Mouse (Mus musculus) limb, embryonic 11.5 days (tissue): ENCODE measurements around the gene Syngap1. TPM values are rescaled to one million over a fixed set of nuclear protein-coding genes. Genes with fewer than 3 reads are reported as not detected.
A peak's percentile ranks its signal among the peaks of the same experiment; 100 is the strongest.

Experiments
- ATAC-seq: fragments of 200-750 bp; cut with Nextera tagmentation; 2 replicates; pipeline ENCODE4 v1.8.0; 2017; ENCODE audit warnings: low read depth; ENCODE audit not compliant: insufficient number of reproducible peaks, low FRiP score, low TSS enrichment
- DNase-seq: peaks from one replicate; pipeline ENCODE4 v3.0.0-alpha.2; 2015; ENCODE audit warnings: low spot score
- H3K27ac ChIP-seq: fragments of 300-500 bp; sonication (generic); replicated peaks from 2 replicates; pipeline ENCODE4 v1.5.1; 2014; ENCODE audit warnings: low read depth, mild to moderate bottlenecking, low read length
- H3K27me3 ChIP-seq: fragments of 300-500 bp; sonication (generic); 2 replicates; pipeline ENCODE4 v1.6.1; 2014; ENCODE audit warnings: mild to moderate bottlenecking, low read length, mixed read lengths; ENCODE audit not compliant: control insufficient read depth, insufficient read depth
- H3K36me3 ChIP-seq: fragments of 300-500 bp; sonication (generic); 2 replicates; pipeline ENCODE4 v1.6.1; 2014; ENCODE audit warnings: mild to moderate bottlenecking, low read length, moderate library complexity, mixed read lengths; ENCODE audit not compliant: control insufficient read depth, insufficient read depth
- H3K4me1 ChIP-seq: fragments of 300-500 bp; sonication (generic); 2 replicates; pipeline ENCODE4 v1.6.1; 2014; ENCODE audit warnings: low read length, mixed read lengths; ENCODE audit not compliant: control insufficient read depth, insufficient read depth
- H3K4me2 ChIP-seq: fragments of 300-500 bp; sonication (generic); 2 replicates; pipeline ENCODE4 v1.6.1; 2014; ENCODE audit warnings: low read depth, mild to moderate bottlenecking, moderate library complexity; ENCODE audit not compliant: severe bottlenecking
- H3K4me3 ChIP-seq: fragments of 300-500 bp; sonication (generic); 2 replicates; pipeline ENCODE4 v1.5.1; 2014; ENCODE audit warnings: low read depth, low read length
- H3K9ac ChIP-seq: fragments of 300-500 bp; sonication (generic); 2 replicates; pipeline ENCODE4 v1.6.1; 2014; ENCODE audit warnings: mild to moderate bottlenecking, low read length
- H3K9me3 ChIP-seq: fragments of 300-500 bp; sonication (generic); 2 replicates; pipeline ENCODE4 v1.6.1; 2016; ENCODE audit warnings: low read length; ENCODE audit not compliant: control insufficient read depth
- WGBS: fragments of 180-500 bp; shearing (Covaris S2); extraction: QIAGEN DNeasy Blood & Tissue Kit; methylation state at CpG from one replicate; pipeline ENCODE4 v1.1.7; 2014; 5-methylcytosine and 5-hydroxymethylcytosine counted together
- polyA plus RNA-seq: library from polyadenylated mRNA; unstranded; fragments of >200 nt; fragmentation: Nextera tagmentation; extraction: Ambion mirVana; gene quantifications from 2 replicates; pipeline ENCODE4 v1.2.1, GENCODE M21; 2014

The Syngap1 gene
- polyA plus RNA-seq, 1 experiment from 2014 or later = 3.5 TPM

DNA sequence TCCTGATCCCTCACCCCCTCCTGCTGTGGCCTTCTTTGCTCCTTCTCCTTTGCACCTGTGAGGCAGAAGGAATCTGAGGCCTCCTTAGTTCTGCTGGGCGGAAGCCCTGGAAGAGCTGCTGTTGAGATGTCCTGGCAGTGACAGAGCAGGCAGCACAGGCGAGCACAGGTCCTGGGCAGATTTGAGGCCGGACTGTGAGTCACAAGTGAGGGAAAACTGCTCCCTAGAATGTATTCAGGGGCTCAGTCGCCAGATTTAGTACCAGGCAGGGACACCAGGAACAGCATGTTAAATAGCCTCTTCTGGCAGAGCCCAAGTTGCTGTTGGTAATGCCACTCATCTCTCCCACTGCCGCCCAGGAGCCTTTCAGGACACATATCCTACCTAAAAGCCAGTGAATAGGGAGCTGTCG lies 27.2 kb downstream of the Syngap1 start:
- no peak overlapping the region for H3K9ac ChIP-seq
- H3K4me2 ChIP-seq = no peak overlapping the region
- peaks cover 10% of the 10 kb centered on the region for H3K4me1 ChIP-seq
- no peaks in the 10 kb centered on the region for H3K9me3 ChIP-seq
- no peak for DNase-seq
- WGBS = 85% methylated on average over 6 of the region's 6 CpGs
- no peak overlapping the region for H3K4me3 ChIP-seq
- no peaks in the 10 kb centered on the region for H3K27me3 ChIP-seq
- ATAC-seq = no peak
- H3K27ac ChIP-seq = no peak overlapping the region
- peaks cover 3% of the 10 kb centered on the region for H3K36me3 ChIP-seq

DNA sequence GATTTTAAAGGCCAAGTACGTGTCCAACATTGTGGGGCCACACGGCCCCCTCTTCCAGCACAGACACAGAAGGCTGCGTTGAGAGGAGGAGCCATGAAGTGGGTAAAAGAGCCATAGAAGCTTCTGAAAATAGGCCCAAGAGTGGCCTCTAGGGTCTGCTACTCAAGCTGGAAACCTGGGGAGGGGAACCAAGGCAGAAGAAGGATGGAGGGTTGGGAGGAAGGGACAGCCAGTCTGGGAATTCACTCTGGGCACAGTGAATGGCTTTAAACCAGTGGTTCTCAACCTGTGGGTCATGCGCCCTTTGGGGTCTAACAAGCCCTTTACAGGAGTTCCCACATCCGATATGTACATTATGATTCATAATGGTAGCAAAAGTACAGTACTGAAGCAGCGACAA lies 28.2 kb downstream of the Syngap1 start:
- no peak overlapping the region for H3K4me3 ChIP-seq
- no peak overlapping the region for H3K27ac ChIP-seq
- no peak overlapping the region for H3K4me2 ChIP-seq
- no peak overlapping the region for H3K9ac ChIP-seq
- H3K4me1 ChIP-seq = peaks cover 17% of the 10 kb centered on the region
- peaks cover 3% of the 10 kb centered on the region for H3K36me3 ChIP-seq
- ATAC-seq (no peak), DNase-seq (no peak)
- no peaks in the 10 kb centered on the region for H3K27me3 ChIP-seq
- H3K9me3 ChIP-seq = no peaks in the 10 kb centered on the region
- 91% methylated on average over 6 of the region's 6 CpGs for WGBS

DNA sequence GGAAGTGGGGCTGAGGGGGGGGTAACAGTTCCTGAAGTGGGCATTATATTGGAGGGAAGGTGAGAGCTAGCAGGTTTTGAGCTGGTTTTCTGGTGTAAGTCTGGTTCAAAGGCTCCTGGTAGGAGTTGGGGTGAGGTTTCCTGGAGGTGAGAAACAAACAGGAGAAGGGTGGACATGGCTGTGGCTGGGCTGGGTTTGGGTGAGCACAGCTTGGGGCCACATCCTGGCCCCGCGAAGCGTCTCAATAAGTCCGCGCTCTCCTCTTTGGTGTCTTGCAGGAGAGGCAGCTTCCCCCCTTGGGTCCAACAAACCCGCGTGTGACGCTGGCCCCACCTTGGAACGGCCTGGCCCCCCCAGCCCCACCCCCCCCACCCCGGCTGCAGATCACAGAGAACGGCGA lies 29.2 kb downstream of the Syngap1 start:
- peaks cover 18% of the 10 kb centered on the region for H3K4me1 ChIP-seq
- no peak overlapping the region for H3K27ac ChIP-seq
- peaks cover 6% of the 10 kb centered on the region for H3K36me3 ChIP-seq
- H3K27me3 ChIP-seq = no peaks in the 10 kb centered on the region
- WGBS = 63% methylated on average over 10 of the region's 12 CpGs
- no peaks in the 10 kb centered on the region for H3K9me3 ChIP-seq
- H3K9ac ChIP-seq = no peak overlapping the region
- no peak for ATAC-seq
- H3K4me2 ChIP-seq = no peak overlapping the region
- no peak overlapping the region for H3K4me3 ChIP-seq
- no peak for DNase-seq

DNA sequence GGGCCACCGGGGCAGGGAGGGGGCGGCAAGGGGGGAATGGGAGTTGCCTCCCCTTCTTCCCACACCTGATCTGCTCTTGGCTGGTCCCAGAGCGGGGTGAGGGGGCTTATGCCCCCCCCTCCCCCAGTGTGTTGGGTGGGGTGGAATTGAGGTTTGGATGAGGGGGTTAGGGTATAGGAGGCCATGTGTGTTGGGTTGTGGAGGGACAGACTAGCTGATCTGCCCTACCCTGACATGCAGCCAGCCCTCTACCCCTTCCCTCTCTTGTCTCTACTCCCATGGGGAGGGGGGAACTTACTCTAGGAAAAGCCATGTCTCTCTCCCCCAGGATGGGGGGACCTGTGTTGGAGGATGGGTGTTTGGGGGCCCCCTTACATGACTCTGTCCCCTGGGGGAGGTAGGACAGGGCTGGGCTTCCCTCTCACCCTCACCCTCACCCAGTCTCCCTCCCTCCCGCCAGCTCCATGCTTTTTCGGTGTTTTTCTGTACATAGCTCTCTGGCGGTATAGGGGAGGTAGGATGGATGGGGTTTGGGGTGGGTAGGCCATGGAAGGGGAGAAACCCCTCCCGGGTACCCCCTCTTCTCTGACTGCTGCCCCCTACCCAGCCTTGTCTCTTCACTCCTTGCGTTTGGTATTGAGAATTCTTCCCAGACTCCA lies 30.3 kb downstream of the Syngap1 start:
- peak overlapping the region; percentile 89; the same call in 1 of the 2 replicates for H3K4me2 ChIP-seq
- no peak overlapping the region for H3K27ac ChIP-seq
- no peaks in the 10 kb centered on the region for H3K9me3 ChIP-seq
- H3K27me3 ChIP-seq = no peaks in the 10 kb centered on the region
- 64% methylated on average over 8 of the region's 8 CpGs for WGBS
- ATAC-seq (no peak), DNase-seq (no peak)
- H3K4me3 ChIP-seq = peak overlapping the region; percentile 64; the same call in 1 of the 2 replicates
- peaks cover 13% of the 10 kb centered on the region for H3K36me3 ChIP-seq
- peak overlapping the region; percentile 34 for H3K9ac ChIP-seq
- H3K4me1 ChIP-seq = peaks cover 18% of the 10 kb centered on the region

DNA sequence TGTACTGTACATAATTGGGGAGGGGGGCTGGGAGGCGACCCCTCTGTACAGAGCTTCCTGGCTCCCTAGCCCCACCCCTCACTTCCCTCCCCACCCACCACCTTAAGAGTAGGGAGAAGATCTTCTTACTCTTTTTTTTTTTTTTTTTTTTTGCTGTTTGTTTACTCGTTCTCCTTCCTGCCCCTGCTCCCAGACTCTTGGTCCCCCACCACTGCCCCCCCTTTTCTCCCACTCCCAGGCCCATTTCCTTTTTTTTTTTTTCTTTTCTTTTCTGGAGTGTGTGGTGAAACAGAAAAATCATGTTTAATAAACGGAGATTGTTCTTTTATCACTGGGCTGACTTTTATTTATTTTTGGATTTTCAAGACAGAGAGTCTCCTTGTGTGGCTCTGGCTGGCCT lies 31.1 kb downstream of the Syngap1 start:
- no peak for DNase-seq
- H3K36me3 ChIP-seq = peaks cover 13% of the 10 kb centered on the region
- no peaks in the 10 kb centered on the region for H3K27me3 ChIP-seq
- no peaks in the 10 kb centered on the region for H3K9me3 ChIP-seq
- no peak overlapping the region for H3K27ac ChIP-seq
- H3K4me1 ChIP-seq = peaks cover 18% of the 10 kb centered on the region
- H3K4me3 ChIP-seq = peak overlapping the region; percentile 64
- peak overlapping the region; percentile 78 for H3K9ac ChIP-seq
- peak overlapping the region; percentile 89 for H3K4me2 ChIP-seq
- 8% methylated on average over 3 of the region's 3 CpGs for WGBS
- no peak for ATAC-seq

DNA sequence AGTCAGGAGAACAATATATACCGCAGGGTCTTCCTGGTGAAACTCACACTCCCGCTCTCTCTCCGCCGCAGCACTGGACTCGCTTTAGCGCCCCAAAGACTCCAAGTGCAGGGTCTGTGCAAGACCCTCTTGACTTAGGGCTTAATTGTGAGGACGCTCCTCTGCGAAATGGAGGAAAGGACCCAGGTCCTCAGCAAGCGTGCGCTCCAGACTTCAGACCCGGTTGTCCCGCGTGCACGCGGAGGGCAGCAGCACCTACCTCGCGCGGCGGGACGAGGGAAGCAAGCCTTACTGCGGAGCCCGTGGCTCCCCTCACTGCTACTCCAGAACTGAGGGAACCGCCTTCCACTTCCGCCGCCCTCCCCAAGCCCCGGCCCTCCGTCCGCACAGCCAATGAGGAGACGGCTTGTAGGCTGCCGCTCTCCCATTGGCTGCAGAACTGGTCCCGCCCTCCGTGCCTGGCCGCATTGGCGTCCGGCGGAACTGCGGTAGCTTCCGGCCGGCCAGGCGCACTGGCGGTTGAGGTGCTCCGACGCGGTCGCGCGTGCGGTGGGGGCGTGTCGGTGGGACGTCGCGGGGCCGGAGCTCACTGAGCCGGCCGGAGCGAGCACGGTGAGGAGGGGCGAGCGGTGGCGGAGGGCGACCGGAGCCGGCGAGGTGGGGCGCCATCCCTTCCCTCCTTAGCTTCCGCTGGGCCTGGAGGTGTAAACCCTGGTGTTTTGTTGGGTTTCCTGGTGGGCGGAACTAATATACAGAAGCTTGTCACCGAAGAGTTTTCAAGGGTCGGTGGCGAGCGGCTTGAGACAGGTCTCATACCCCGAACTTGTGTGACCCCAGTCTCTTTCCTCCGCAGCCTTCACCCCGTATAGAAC lies 31.9 kb downstream of the Syngap1 start, which contains the start of gene Zbtb9:
Gene Zbtb9 (plus strand): TSS at position 465 of the 872 bp plus-strand sequence.
- H3K4me1 ChIP-seq = peaks cover 18% of the 10 kb centered on the region
- peaks cover 18% of the 10 kb centered on the region for H3K36me3 ChIP-seq
- WGBS = under 1% methylated on average over 75 of the region's 75 CpGs
- peak within 1 kb of the TSS; percentile 78 for H3K9ac ChIP-seq
- DNase-seq = peak; percentile 96
- H3K9me3 ChIP-seq = no peaks in the 10 kb centered on the region
- ATAC-seq = peak; percentile 98
- no peaks in the 10 kb centered on the region for H3K27me3 ChIP-seq
- peak within 1 kb of the TSS; percentile 64 for H3K4me3 ChIP-seq
- H3K4me2 ChIP-seq = peak within 1 kb of the TSS; percentile 89
- H3K27ac ChIP-seq = peak within 1 kb of the TSS; percentile 79

DNA sequence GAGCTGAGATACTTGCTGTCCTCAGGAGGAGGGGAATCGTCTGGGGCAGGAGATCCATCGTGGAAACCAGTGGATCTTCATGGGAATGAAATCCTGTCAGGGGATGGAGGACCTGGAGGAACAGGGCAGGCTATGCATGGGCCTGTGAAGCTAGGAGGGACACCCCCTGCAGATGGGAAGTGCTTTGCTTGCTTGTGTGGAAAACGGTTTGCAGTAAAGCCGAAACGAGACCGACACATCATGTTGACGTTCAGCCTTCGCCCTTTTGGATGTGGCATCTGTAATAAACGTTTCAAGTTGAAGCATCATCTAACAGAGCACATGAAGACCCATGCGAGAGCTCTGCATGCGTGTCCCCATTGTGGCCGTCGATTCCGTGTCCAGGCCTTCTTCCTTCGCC lies 33.5 kb downstream of the Syngap1 start:
- 95% methylated on average over 15 of the region's 15 CpGs for WGBS
- ATAC-seq = no peak
- no peaks in the 10 kb centered on the region for H3K9me3 ChIP-seq
- H3K4me3 ChIP-seq = no peak overlapping the region
- no peaks in the 10 kb centered on the region for H3K27me3 ChIP-seq
- H3K27ac ChIP-seq = no peak overlapping the region
- no peak overlapping the region for H3K9ac ChIP-seq
- H3K4me2 ChIP-seq = peak overlapping the region; percentile 89; the same call in 1 of the 2 replicates
- peaks cover 24% of the 10 kb centered on the region for H3K36me3 ChIP-seq
- DNase-seq = no peak
- peaks cover 18% of the 10 kb centered on the region for H3K4me1 ChIP-seq

DNA sequence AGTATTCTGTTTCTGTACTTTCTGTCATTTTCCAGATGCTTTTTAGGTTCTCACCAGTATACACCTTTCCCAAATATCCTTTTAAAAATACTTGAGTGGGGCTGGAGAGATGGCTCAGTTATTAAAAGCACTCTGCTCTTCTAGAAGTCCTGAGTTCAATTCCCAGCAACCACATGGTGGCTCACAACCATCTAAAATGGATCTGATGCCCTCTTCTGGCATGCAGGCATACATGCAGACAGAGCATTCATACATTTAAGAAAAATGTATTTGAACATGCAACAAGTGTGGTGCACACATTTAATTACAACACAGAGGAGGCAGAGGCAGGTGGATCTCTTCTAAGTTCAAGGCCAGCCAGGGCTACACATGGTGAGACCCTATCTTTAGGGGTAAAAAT lies 34.4 kb downstream of the Syngap1 start:
- no peak overlapping the region for H3K4me2 ChIP-seq
- H3K9ac ChIP-seq = no peak overlapping the region
- DNase-seq (no peak), ATAC-seq (no peak)
- H3K27ac ChIP-seq = no peak overlapping the region
- H3K27me3 ChIP-seq = no peaks in the 10 kb centered on the region
- H3K4me3 ChIP-seq = no peak overlapping the region
- no peaks in the 10 kb centered on the region for H3K9me3 ChIP-seq
- peaks cover 24% of the 10 kb centered on the region for H3K36me3 ChIP-seq
- H3K4me1 ChIP-seq = peaks cover 18% of the 10 kb centered on the region
